Mouse (Mus musculus): ENCODE measurements around the gene Zcchc7. TPM values are rescaled to one million over a fixed set of nuclear protein-coding genes. Genes with fewer than 3 reads are reported as not detected.
"Not testable (repeated sequence)": the region's sequence is repeated elsewhere in the genome, so short reads cannot be mapped to it uniquely, and the experiment has no call there.

Zcchc7 gene
- polyA plus RNA-seq, 1 experiment from 2014 or later, result 47.6 TPM

DNA sequence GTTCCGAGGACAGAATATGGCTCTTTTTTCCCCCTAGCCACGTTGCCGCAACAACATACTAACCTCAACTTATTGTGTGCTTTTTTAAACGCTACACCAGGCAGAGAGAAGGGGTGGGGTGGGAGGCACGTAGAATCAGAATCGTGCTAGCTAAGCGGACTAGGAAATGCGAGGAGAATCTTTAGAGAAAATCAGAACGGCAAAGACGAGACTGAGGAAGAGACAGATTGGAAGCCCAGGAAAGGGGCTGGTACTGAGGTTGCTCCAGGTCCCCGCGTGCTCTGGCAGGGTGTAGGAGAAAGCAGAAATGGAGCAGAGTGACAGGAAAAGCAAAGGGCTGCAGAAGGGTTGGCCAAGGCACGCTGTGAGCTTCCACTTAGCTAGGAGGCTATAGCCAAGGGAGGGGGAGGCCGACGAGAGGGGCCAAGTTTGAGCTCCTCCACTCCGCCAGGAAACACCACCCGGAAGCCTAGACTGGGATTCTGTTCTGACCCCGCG is 42.1 kb upstream of the Zcchc7 start:
- Histone ChIP-seq H3K4me3 (0 out of 2 replicates have a peak overlapping the region, but pooled peaks have one; percentile 1), H3K4me2 (peak overlapping the region; percentile 13; the same call in 1 of the 2 replicates), H3K27ac (no peak overlapping the region), H3K9me3 (no peaks in the 10 kb centered on the region), H3K9ac (no peak overlapping the region), H3K27me3 (peaks cover 94% of the 10 kb centered on the region), H3K4me1 (peaks cover 34% of the 10 kb centered on the region), H3K36me3 (no peaks in the 10 kb centered on the region)
- no peak for ATAC-seq (ENCODE audit: insufficient number of reproducible peaks, low FRiP score, low TSS enrichment, low read depth)
- under 1% methylated on average over 19 of the region's 19 CpGs for WGBS

DNA sequence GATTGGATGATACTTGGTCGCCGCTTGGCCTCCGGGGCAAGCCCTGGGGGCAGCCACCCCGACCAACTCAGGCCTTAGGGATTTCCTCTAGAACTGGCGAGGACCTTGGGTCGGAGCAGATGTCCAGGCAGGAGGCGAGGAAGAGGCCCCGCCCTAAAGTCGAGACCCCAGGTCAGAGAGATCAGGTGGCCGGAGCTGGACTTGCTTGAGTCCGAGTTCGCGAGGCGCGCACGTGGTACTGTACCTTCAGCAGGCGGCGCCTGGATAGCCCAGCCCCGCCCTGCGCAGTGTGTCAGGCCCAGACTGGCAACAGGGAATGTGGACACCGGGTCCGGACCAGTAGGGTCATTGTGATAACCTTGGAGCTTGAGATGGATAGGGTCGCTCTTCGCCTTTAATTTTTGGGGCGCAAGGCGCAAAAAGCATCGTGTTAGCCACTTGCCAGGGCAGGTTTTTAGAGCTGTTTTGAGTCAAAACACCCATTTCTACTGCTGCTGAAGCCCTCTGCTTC is 41.5 kb upstream of the Zcchc7 start:
- no peaks in the 10 kb centered on the region for H3K9me3 ChIP-seq
- H3K27me3 ChIP-seq, result peaks cover 91% of the 10 kb centered on the region
- peaks cover 34% of the 10 kb centered on the region for H3K4me1 ChIP-seq
- H3K27ac ChIP-seq, result no peak overlapping the region
- H3K4me2 ChIP-seq, result no peak overlapping the region
- no peaks in the 10 kb centered on the region for H3K36me3 ChIP-seq
- H3K4me3 ChIP-seq, result no peak overlapping the region
- WGBS, result 1% methylated on average over 27 of the region's 27 CpGs
- ATAC-seq (ENCODE audit: insufficient number of reproducible peaks, low FRiP score, low TSS enrichment, low read depth), result no peak
- H3K9ac ChIP-seq, result no peak overlapping the region

DNA sequence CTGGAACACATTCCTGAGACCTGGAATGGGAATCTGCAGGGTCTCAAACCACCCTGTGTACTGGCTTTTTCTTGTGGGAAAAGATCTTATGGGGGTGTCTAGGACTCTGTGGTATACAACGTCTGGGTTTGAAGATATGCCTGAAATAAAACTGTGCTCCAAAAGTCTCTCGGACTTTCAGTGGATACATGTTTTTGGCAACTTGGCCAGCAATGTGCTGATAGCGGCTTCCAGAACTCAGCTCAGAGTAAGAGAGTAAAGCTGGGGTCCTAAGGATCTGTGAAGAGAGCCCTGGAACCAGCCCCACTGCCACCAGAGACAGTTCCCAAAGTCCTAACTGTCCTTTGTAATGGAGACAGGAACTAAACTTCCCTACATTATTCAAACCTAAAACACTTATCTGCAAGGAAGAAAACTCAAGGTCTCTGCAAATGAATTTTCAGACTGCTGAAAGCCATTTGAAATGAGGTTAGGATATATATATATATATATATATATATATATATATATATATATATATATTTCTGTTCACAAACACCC is 40.0 kb upstream of the Zcchc7 start:
- no peak overlapping the region for H3K9ac ChIP-seq
- H3K4me3 ChIP-seq, result no peak overlapping the region
- peaks cover 32% of the 10 kb centered on the region for H3K4me1 ChIP-seq
- no peak overlapping the region for H3K27ac ChIP-seq
- 9% methylated on average over 3 of the region's 3 CpGs for WGBS
- no peaks in the 10 kb centered on the region for H3K9me3 ChIP-seq
- ATAC-seq (ENCODE audit: insufficient number of reproducible peaks, low FRiP score, low TSS enrichment, low read depth), result no peak
- H3K4me2 ChIP-seq, result no peak overlapping the region
- H3K36me3 ChIP-seq, result no peaks in the 10 kb centered on the region
- peaks cover 87% of the 10 kb centered on the region for H3K27me3 ChIP-seq

DNA sequence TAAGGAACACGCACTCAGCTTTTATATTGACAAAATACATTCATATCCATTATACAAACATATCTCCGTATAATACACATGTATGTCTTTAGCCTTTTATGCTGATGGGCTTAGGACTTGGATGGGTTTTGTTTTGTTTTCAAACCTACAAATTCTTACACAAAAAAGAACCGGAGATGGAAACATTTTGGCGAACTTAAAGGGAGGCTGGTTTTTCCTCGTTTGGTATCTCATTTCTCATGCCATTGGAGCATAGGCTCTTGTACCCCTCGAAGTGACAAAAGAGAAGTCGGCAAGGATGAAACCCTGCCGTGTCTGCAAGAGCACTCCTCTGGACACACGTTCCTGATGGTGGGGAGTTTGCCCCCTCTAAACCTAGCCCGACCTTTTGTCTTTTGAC is 39.3 kb upstream of the Zcchc7 start:
- 3% methylated on average over 10 of the region's 10 CpGs for WGBS
- Histone ChIP-seq H3K4me2 (no peak overlapping the region), H3K9me3 (no peaks in the 10 kb centered on the region), H3K9ac (no peak overlapping the region), H3K27ac (no peak overlapping the region), H3K27me3 (peaks cover 80% of the 10 kb centered on the region), H3K4me3 (no peak overlapping the region), H3K36me3 (no peaks in the 10 kb centered on the region), H3K4me1 (peaks cover 27% of the 10 kb centered on the region)
- ATAC-seq (ENCODE audit: insufficient number of reproducible peaks, low FRiP score, low TSS enrichment, low read depth), result no peak

DNA sequence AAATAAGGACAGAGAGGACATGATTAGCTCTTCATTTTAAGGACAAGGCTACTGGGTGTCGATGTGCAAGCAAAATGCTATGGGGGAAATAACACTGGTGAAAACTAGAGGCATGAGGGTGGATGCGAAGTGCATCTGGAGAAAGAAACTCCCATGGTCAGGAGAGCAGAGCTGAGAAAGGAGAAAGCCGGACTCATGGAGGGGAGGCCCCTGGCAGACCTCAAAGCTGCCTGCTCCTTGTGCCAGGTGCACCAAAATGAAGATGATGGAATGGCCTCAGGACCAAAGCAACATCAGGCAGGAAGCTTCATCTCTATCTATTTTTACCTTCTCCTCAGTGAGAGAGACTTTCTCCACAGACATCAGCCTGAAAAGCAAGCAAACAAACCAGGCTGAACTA is 38.0 kb upstream of the Zcchc7 start:
- H3K36me3 ChIP-seq, result no peaks in the 10 kb centered on the region
- H3K9ac ChIP-seq, result no peak overlapping the region
- WGBS, result 77% methylated on average over 3 of the region's 3 CpGs
- no peaks in the 10 kb centered on the region for H3K9me3 ChIP-seq
- no peak overlapping the region for H3K27ac ChIP-seq
- H3K4me1 ChIP-seq, result peaks cover 17% of the 10 kb centered on the region
- peaks cover 67% of the 10 kb centered on the region for H3K27me3 ChIP-seq
- H3K4me3 ChIP-seq, result no peak overlapping the region
- ATAC-seq (ENCODE audit: insufficient number of reproducible peaks, low FRiP score, low TSS enrichment, low read depth), result no peak
- H3K4me2 ChIP-seq, result no peak overlapping the region

DNA sequence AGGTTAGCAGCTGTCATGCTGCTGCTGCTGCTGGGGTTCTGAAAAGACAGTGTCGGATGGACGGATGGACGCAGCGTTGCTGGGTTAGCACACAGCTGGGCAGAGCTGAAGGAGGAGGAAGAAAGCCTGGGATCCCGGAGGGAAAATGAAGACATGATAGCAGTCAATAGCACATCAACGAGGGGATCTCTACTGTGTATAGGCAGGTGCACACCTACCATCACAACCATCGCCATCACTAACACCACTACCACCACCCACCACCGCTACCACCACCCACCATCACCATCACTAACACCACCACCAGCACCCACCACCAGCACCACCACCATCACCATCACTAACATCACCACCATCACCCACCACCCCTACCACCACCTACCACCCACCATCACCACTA is 35.6 kb upstream of the Zcchc7 start:
- no peak overlapping the region for H3K4me3 ChIP-seq
- H3K36me3 ChIP-seq, result no peaks in the 10 kb centered on the region
- no peak overlapping the region for H3K27ac ChIP-seq
- no peak overlapping the region for H3K4me2 ChIP-seq
- ATAC-seq (ENCODE audit: insufficient number of reproducible peaks, low FRiP score, low TSS enrichment, low read depth), result no peak
- no peaks in the 10 kb centered on the region for H3K9me3 ChIP-seq
- 90% methylated on average over 8 of the region's 8 CpGs for WGBS
- H3K4me1 ChIP-seq, result no peaks in the 10 kb centered on the region
- H3K27me3 ChIP-seq, result peaks cover 43% of the 10 kb centered on the region
- no peak overlapping the region for H3K9ac ChIP-seq

DNA sequence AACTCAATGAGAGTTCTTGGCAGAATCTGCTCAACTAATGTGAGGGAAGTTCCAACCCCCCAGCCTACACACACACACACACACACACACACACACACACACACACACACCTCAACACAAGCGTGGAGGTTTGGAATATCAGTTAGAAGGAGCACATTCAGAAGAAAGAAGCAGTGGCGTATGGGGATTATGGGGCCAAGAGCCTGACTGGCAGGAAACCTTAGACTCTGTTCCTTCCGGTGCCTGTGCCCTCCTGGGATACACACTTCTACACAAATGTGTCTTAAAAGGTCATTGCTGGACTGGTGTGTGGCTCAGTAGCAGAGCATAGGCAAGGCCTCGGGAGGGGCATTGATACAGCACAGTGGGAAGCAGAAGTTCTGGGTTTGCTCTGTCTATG is 34.4 kb upstream of the Zcchc7 start:
- no peak overlapping the region for H3K4me2 ChIP-seq
- H3K36me3 ChIP-seq, result no peaks in the 10 kb centered on the region
- H3K4me1 ChIP-seq, result no peaks in the 10 kb centered on the region
- no peak overlapping the region for H3K9ac ChIP-seq
- H3K27me3 ChIP-seq, result peaks cover 35% of the 10 kb centered on the region
- WGBS, result 75% methylated on average over 4 of the region's 4 CpGs
- no peak overlapping the region for H3K27ac ChIP-seq
- H3K4me3 ChIP-seq, result no peak overlapping the region
- no peaks in the 10 kb centered on the region for H3K9me3 ChIP-seq
- no peak for ATAC-seq (ENCODE audit: insufficient number of reproducible peaks, low FRiP score, low TSS enrichment, low read depth)

DNA sequence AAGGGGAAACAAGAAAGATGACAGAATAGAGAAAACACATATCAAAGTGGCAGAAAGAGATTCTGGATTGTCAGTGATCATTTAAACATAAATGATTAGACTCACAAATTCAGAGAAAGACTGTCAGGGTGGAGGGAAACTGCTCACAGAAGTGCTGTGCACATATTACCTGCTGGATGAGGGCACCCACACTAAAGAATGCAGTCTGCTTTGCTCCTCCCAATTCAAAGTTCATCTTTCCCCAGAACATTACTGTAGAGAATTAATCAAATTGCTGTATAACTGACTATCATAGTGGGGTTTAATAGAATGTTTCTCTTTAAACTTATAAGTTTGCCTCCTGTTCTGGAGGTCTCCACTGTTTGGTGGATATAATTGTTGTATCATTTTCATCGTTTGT is 15.2 kb upstream of the Zcchc7 start:
- no peaks in the 10 kb centered on the region for H3K27me3 ChIP-seq
- no peak overlapping the region for H3K4me3 ChIP-seq
- H3K9ac ChIP-seq, result no peak overlapping the region
- H3K36me3 ChIP-seq, result no peaks in the 10 kb centered on the region
- H3K4me2 ChIP-seq, result no peak overlapping the region
- WGBS, result 62% methylated on average over 1 of the region's 1 CpGs
- no peaks in the 10 kb centered on the region for H3K4me1 ChIP-seq
- H3K27ac ChIP-seq, result no peak overlapping the region
- 0 out of 2 replicates have a peak, but pooled peaks cover 4% of the 10 kb centered on the region for H3K9me3 ChIP-seq
- ATAC-seq (ENCODE audit: insufficient number of reproducible peaks, low FRiP score, low TSS enrichment, low read depth), result no peak

DNA sequence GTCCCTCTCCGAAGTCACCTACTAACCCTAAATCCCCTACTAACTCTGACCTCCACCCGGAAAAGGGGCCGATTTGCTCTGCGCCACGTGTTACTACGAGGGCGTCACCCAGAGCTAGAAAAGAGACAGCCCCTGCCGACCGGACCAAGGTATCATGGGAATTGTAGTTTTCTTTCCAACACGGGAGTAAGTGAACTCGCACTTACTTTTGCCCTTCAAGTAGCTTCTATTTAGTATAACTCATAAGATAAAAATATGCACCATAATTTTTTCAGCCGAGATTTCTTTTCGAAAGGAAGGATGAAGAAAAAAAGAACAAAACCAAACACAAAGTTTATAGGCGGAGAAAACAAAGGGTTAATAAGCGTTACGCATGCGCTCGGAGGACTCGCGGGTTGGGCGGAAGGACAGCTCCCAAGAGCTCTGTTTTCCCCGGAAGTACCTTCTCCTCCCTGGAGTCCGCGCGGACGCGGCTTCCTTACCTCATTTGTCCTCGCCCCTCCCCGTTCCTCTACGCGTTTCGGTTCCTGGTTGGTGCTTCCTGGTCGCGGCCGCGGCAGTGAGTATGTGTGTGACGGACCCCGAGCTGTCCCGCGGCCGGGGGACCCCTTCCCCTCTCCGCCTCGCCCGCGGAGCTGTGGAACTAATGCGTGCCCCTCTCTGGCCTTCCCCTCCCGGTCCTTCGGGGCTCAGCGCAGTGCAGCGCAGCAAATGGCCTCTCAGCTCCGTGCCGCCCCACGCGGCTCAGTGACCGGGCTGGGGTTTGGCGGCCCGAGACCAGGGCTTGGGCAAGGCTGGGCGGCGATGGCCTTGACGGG is 666 bp downstream of the Zcchc7 start:
- Histone ChIP-seq H3K4me2 (peak overlapping the region; percentile 69), H3K9ac (peak overlapping the region; percentile 93), H3K4me3 (peak overlapping the region; percentile 99), H3K27ac (peak overlapping the region; percentile 93), H3K4me1 (peaks cover 9% of the 10 kb centered on the region; the same call in 1 of the 2 replicates), H3K27me3 (no peaks in the 10 kb centered on the region), H3K36me3 (no peaks in the 10 kb centered on the region), H3K9me3 (no peaks in the 10 kb centered on the region)
- WGBS, result under 1% methylated on average over 60 of the region's 60 CpGs
- peak; percentile 97 for ATAC-seq (ENCODE audit: insufficient number of reproducible peaks, low FRiP score, low TSS enrichment, low read depth)

DNA sequence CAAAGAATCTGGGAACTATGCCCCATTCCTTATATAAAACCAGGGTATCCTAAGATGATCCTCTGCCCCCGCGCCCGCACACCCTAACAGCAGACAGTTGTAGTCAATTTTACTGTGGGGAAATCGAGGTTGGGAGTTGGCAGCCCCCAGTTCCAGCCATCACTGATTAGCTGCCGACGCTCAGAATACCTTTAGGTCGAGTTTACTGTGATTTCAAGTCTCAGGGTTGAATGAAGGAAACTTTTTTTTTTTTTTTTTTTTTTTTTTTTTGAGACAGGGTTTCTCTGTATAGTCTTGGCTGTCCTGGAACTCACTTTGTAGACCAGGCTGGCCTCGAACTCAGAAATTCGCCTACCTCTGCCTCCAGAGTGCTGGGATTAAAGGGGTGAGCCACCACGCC is 1.5 kb downstream of the Zcchc7 start:
- Histone ChIP-seq H3K4me3 (peak overlapping the region; percentile 99), H3K4me2 (peak overlapping the region; percentile 69), H3K27ac (peak overlapping the region; percentile 93), H3K9ac (peak overlapping the region; percentile 93)
- H3K9me3 ChIP-seq; H3K27me3 ChIP-seq; ATAC-seq (ENCODE audit: insufficient number of reproducible peaks, low FRiP score, low TSS enrichment, low read depth); H3K4me1 ChIP-seq; H3K36me3 ChIP-seq: not testable (repeated sequence)
- 6% methylated on average over 10 of the region's 10 CpGs for WGBS

DNA sequence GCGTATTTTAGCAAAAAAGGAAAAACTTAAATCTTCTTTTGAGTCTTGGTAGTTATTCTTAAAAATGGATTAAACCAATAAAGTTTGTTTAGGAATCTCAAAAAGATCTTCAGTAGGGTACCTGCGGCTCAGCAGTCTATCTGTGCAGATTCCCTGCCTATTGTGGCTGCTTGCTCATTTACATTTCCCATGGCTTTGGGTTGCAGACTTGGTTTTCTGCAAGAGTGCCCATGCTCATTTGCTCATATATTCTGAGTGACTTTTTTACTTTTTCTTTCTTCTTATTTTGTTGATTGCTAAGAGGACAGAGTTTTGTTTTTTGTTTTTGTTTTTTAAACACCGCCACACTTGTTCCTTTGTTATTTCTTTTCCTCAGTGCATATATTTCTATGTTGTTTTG is 19.2 kb downstream of the Zcchc7 start:
- Histone ChIP-seq H3K27ac (no peak overlapping the region), H3K9ac (no peak overlapping the region), H3K36me3 (peaks cover 8% of the 10 kb centered on the region; the same call in 1 of the 2 replicates), H3K4me3 (no peak overlapping the region), H3K27me3 (no peaks in the 10 kb centered on the region), H3K4me2 (no peak overlapping the region), H3K4me1 (no peaks in the 10 kb centered on the region), H3K9me3 (no peaks in the 10 kb centered on the region)
- ATAC-seq (ENCODE audit: insufficient number of reproducible peaks, low FRiP score, low TSS enrichment, low read depth), result no peak
- WGBS, result 92% methylated on average over 3 of the region's 3 CpGs

DNA sequence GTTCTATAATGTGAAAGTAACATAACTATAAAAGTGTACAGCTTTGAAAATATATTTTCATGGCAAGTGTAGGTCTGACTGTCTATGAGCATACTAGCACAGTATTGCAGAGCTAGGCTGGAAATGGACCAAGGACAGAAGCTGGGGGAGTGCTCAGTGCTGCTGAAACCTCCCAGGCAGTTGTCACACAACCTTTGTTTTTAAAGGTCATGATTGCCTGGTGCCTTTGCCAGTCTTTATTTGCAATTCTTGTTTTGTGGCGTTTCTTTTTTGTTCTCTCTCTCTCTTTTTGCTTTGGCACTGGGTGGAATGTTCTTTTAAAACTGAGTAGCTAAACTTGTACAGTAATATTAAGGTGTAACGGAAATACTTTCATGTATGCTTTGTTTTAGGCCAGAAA is 21.0 kb downstream of the Zcchc7 start:
- Histone ChIP-seq H3K9ac (no peak overlapping the region), H3K27ac (no peak overlapping the region), H3K36me3 (no peaks in the 10 kb centered on the region), H3K9me3 (no peaks in the 10 kb centered on the region), H3K4me3 (no peak overlapping the region), H3K4me2 (no peak overlapping the region), H3K27me3 (no peaks in the 10 kb centered on the region), H3K4me1 (no peaks in the 10 kb centered on the region)
- no peak for ATAC-seq (ENCODE audit: insufficient number of reproducible peaks, low FRiP score, low TSS enrichment, low read depth)
- 60% methylated on average over 2 of the region's 2 CpGs for WGBS
